Mouse (Mus musculus) ES-Bruce4 (cell line): ENCODE results near the gene Sval1. TPM values are rescaled to one million over a fixed set of nuclear protein-coding genes. Genes with fewer than 3 reads are reported as not detected.

Experiments
- H3K27ac ChIP-seq: 2 replicates; pipeline ENCODE4 v1.5.1; 2012; ENCODE audit warnings: low read length, inconsistent platforms; ENCODE audit not compliant: insufficient read depth
- H3K27me3 ChIP-seq: 2 replicates; pipeline ENCODE4 v1.6.1; 2012; ENCODE audit warnings: mild to moderate bottlenecking, low read length, inconsistent platforms; ENCODE audit not compliant: control insufficient read depth, poor library complexity, insufficient read depth, severe bottlenecking
- H3K36me3 ChIP-seq: 2 replicates; pipeline ENCODE4 v1.6.1; 2012; ENCODE audit warnings: inconsistent platforms, mild to moderate bottlenecking, low read length, moderate library complexity; ENCODE audit not compliant: control insufficient read depth, poor library complexity, insufficient read depth, severe bottlenecking
- H3K4me1 ChIP-seq: one replicate; pipeline ENCODE4 v1.8.1; 2011; ENCODE audit warnings: low read length; ENCODE audit not compliant: control insufficient read depth, insufficient read depth
- H3K4me3 ChIP-seq: 2 replicates; pipeline ENCODE4 v1.5.1; 2011; ENCODE audit warnings: low read depth, mild to moderate bottlenecking, low read length
- H3K9ac ChIP-seq: 2 replicates; pipeline ENCODE4 v1.6.1; 2012; ENCODE audit warnings: low read depth, mild to moderate bottlenecking, inconsistent platforms; ENCODE audit not compliant: poor library complexity, severe bottlenecking
- H3K9me3 ChIP-seq: replicated peaks from 2 replicates; pipeline ENCODE4 v1.6.1; 2012; ENCODE audit warnings: mild to moderate bottlenecking, low read length, inconsistent platforms; ENCODE audit not compliant: control insufficient read depth, poor library complexity, insufficient read depth, severe bottlenecking
- CTCF ChIP-seq: IDR thresholded peaks from one replicate; pipeline ENCODE4 v1.8.1; 2011; ENCODE audit warnings: low read depth, low read length
- EP300 ChIP-seq: IDR thresholded peaks from 2 replicates; pipeline ENCODE4 v1.6.1; 2011; ENCODE audit warnings: low read depth, low read length; ENCODE audit not compliant: insufficient read depth
- POLR2A ChIP-seq: IDR thresholded peaks from one replicate; pipeline ENCODE4 v1.8.1; 2011; ENCODE audit warnings: low read length; ENCODE audit not compliant: insufficient read depth
- polyA plus RNA-seq: library from polyadenylated mRNA; stranded (reverse); fragments of >200 nt; gene quantifications from 2 replicates; pipeline ENCODE4 v1.2.4, GENCODE M21; 2011; ENCODE audit warnings: low read depth; ENCODE audit not compliant: missing spikeins, insufficient read depth, insufficient read length

The Sval1 gene
- polyA plus RNA-seq, result not detected in 2 replicates

- Histone ChIP-seq H3K27me3 (no peaks in the 10 kb centered on the region), H3K9ac (no peak within 1 kb of the TSS), H3K4me1 (no peaks in the 10 kb centered on the region), H3K27ac (no peak within 1 kb of the TSS), H3K4me3 (no peak within 1 kb of the TSS), H3K9me3 (no peaks in the 10 kb centered on the region), H3K36me3 (no peaks in the 10 kb centered on the region)
- no peak for TF ChIP-seq POLR2A
- TF ChIP-seq EP300, result no peak
- TF ChIP-seq CTCF, result no peak
These were observed at the start of gene Sval1 for GRCm38 (mm10) chr6:41951330-41951729. Gene Sval1, plus strand, starts transcription at chr6:41951630.

GRCm38 (mm10) chr6:41911625-41912024 lies 39.8 kb upstream of the Sval1 start:
- TF ChIP-seq EP300 (no peak), CTCF (no peak), POLR2A (no peak)
- H3K4me3 ChIP-seq, result no peak overlapping the region
- H3K4me1 ChIP-seq, result no peaks in the 10 kb centered on the region
- no peaks in the 10 kb centered on the region for H3K9me3 ChIP-seq
- no peak overlapping the region for H3K27ac ChIP-seq
- H3K27me3 ChIP-seq, result no peaks in the 10 kb centered on the region
- no peak overlapping the region for H3K9ac ChIP-seq
- no peaks in the 10 kb centered on the region for H3K36me3 ChIP-seq

GRCm38 (mm10) chr6:41914883-41915282 lies 36.5 kb upstream of the Sval1 start:
- Histone ChIP-seq H3K4me1 (no peaks in the 10 kb centered on the region), H3K36me3 (no peaks in the 10 kb centered on the region), H3K4me3 (no peak overlapping the region), H3K9ac (no peak overlapping the region), H3K9me3 (no peaks in the 10 kb centered on the region), H3K27me3 (no peaks in the 10 kb centered on the region), H3K27ac (no peak overlapping the region)
- TF ChIP-seq POLR2A (no peak), EP300 (no peak), CTCF (no peak)

- no peak for TF ChIP-seq CTCF
- TF ChIP-seq POLR2A, result no peak
- TF ChIP-seq EP300, result no peak
These were observed 16.4 kb downstream of the Sval1 start, which contains the start of gene Sval3 for GRCm38 (mm10) chr6:41967840-41968239. Gene Sval3, plus strand, starts transcription at chr6:41968140.

More at GRCm38 (mm10) chr6:41967840-41968239, 16.4 kb downstream of the Sval1 start, which contains the start of gene Sval3:
- H3K4me1 ChIP-seq, result no peaks in the 10 kb centered on the region
- no peak within 1 kb of the TSS for H3K9ac ChIP-seq
- H3K4me3 ChIP-seq, result no peak within 1 kb of the TSS
- no peaks in the 10 kb centered on the region for H3K36me3 ChIP-seq
- H3K27ac ChIP-seq, result no peak within 1 kb of the TSS
- no peaks in the 10 kb centered on the region for H3K9me3 ChIP-seq
- H3K27me3 ChIP-seq, result no peaks in the 10 kb centered on the region

Other genes with a start within 250 kb of the Sval1 start
- not detected in 2 replicates for gene Kel, start 247.3 kb upstream of the Sval1 start, polyA plus RNA-seq
- gene Olfr459, start 176.5 kb upstream of the Sval1 start, polyA plus RNA-seq, result not detected in 2 replicates
- gene Pip, start 104.1 kb upstream of the Sval1 start, polyA plus RNA-seq, result not detected in 2 replicates
- gene Sval2, start 98.6 kb upstream of the Sval1 start, polyA plus RNA-seq, result not detected in 2 replicates
- not detected in 2 replicates for gene Sval3, start 16.5 kb downstream of the Sval1 start, polyA plus RNA-seq
- not detected in 2 replicates for gene Sva, start 86.8 kb downstream of the Sval1 start, polyA plus RNA-seq
- gene Tas2r139, start 189.3 kb downstream of the Sval1 start, polyA plus RNA-seq, result not detected in 2 replicates